Mouse (Mus musculus) kidney, postnatal 0 days (tissue): ENCODE results near the gene Ppih. TPM values are rescaled to one million over a fixed set of nuclear protein-coding genes. Genes with fewer than 3 reads are reported as not detected.
A peak's percentile ranks its signal among the peaks of the same experiment; 100 is the strongest.

Experiments
- ATAC-seq: fragments of 200-750 bp; cut with Nextera tagmentation; replicated peaks from 2 replicates; pipeline ENCODE4 v1.8.0; 2017; ENCODE audit warnings: low read depth, moderate number of reproducible peaks, moderate TSS enrichment, moderate library complexity; ENCODE audit not compliant: low FRiP score
- DNase-seq: peaks from one replicate; pipeline ENCODE4 v3.0.0-alpha.2; 2016; ENCODE audit warnings: low spot score
- H3K27ac ChIP-seq: fragments of 300-500 bp; sonication (generic); 2 replicates; pipeline ENCODE4 v1.5.1; 2014; ENCODE audit warnings: mild to moderate bottlenecking
- H3K27me3 ChIP-seq: fragments of 300-500 bp; sonication (generic); 2 replicates; pipeline ENCODE4 v1.6.1; 2014; ENCODE audit warnings: low read length, mixed read lengths; ENCODE audit not compliant: insufficient read depth
- H3K36me3 ChIP-seq: fragments of 300-500 bp; sonication (generic); 2 replicates; pipeline ENCODE4 v1.6.1; 2014; ENCODE audit warnings: low read length, mixed read lengths; ENCODE audit not compliant: insufficient read depth
- H3K4me1 ChIP-seq: fragments of 300-500 bp; sonication (generic); replicated peaks from 2 replicates; pipeline ENCODE4 v1.6.1; 2014; ENCODE audit warnings: antibody characterized with exemption, low read length, mixed read lengths; ENCODE audit not compliant: insufficient read depth
- H3K4me2 ChIP-seq: fragments of 300-500 bp; sonication (generic); 2 replicates; pipeline ENCODE4 v1.6.1; 2014; ENCODE audit warnings: mild to moderate bottlenecking, low read length, moderate library complexity, mixed read lengths
- H3K4me3 ChIP-seq: fragments of 300-500 bp; sonication (generic); replicated peaks from 2 replicates; pipeline ENCODE4 v1.5.1; 2014; ENCODE audit warnings: low read depth, low read length
- H3K9ac ChIP-seq: fragments of 300-500 bp; sonication (generic); 2 replicates; pipeline ENCODE4 v1.6.1; 2014; ENCODE audit warnings: low read depth, low read length
- H3K9me3 ChIP-seq: fragments of 300-500 bp; sonication (generic); replicated peaks from 2 replicates; pipeline ENCODE4 v1.6.1; 2016; ENCODE audit warnings: low read length, inconsistent platforms, mixed read lengths
- CTCF ChIP-seq: IDR thresholded peaks from 2 replicates; pipeline ENCODE4 v1.5.1; 2016; ENCODE audit warnings: antibody characterized with exemption, low read depth, mild to moderate bottlenecking, moderate library complexity
- WGBS: fragments of 180-500 bp; shearing (Covaris S2); extraction: QIAGEN DNeasy Blood & Tissue Kit; methylation state at CpG from one replicate; pipeline ENCODE4 v1.1.7; 2014; 5-methylcytosine and 5-hydroxymethylcytosine counted together
- polyA plus RNA-seq: library from polyadenylated mRNA; unstranded; fragments of >200 nt; fragmentation: Nextera tagmentation; extraction: Ambion mirVana; gene quantifications from 2 replicates; pipeline ENCODE4 v1.2.1, GENCODE M21; 2015

The Ppih gene
- polyA plus RNA-seq, 1 experiment from 2014 or later, result 74.6 TPM

GRCm38 (mm10) chr4:119252025-119252808 is 68.1 kb downstream of the Ppih start:
- H3K9ac ChIP-seq, result no peak overlapping the region
- no peaks in the 10 kb centered on the region for H3K9me3 ChIP-seq
- H3K27me3 ChIP-seq, result no peaks in the 10 kb centered on the region
- no peak overlapping the region for H3K4me2 ChIP-seq
- H3K4me1 ChIP-seq, result peaks cover 9% of the 10 kb centered on the region
- TF ChIP-seq CTCF, result no peak
- no peak overlapping the region for H3K4me3 ChIP-seq
- DNase-seq, result no peak
- peak overlapping the region; percentile 86 for H3K27ac ChIP-seq
- H3K36me3 ChIP-seq, result no peaks in the 10 kb centered on the region; the same call in 1 of the 2 replicates
- peak; percentile 52 for ATAC-seq
- WGBS, result 36% methylated on average over 7 of the region's 7 CpGs

Other genes with a start within 250 kb of the Ppih start
- 57.5 and 58.0 TPM in 2 replicates for gene Slc2a1, start 211.8 kb downstream of the Ppih start, polyA plus RNA-seq
- 6.1 and 8.3 TPM in 2 replicates for gene Zfp691, start 146.4 kb downstream of the Ppih start, polyA plus RNA-seq
- 0.29 and 0.31 TPM in 2 replicates for gene Ermap, start 130.5 kb downstream of the Ppih start, polyA plus RNA-seq
- gene Svbp, start 125.2 kb downstream of the Ppih start, polyA plus RNA-seq, result 138 and 150 TPM in 2 replicates
- 0.14 TPM in 1 of 2 replicates, not detected in the other for gene Tmem269, start 102.3 kb downstream of the Ppih start, polyA plus RNA-seq
- 28.1 and 31.1 TPM in 2 replicates for gene AU022252, start 87.8 kb downstream of the Ppih start, polyA plus RNA-seq
- 32.4 and 34.9 TPM in 2 replicates for gene P3h1, start 87.6 kb downstream of the Ppih start, polyA plus RNA-seq
- gene Cldn19, start 65.1 kb downstream of the Ppih start, polyA plus RNA-seq, result 70.2 and 72.5 TPM in 2 replicates
- 606 and 676 TPM in 2 replicates for gene Ybx1, start 25.9 kb downstream of the Ppih start, polyA plus RNA-seq
- 6.6 and 7.6 TPM in 2 replicates for gene Ccdc30, start 95.0 kb upstream of the Ppih start, polyA plus RNA-seq
- gene Ppcs, start 101.9 kb upstream of the Ppih start, polyA plus RNA-seq, result 64.5 and 68.0 TPM in 2 replicates
- gene Zmynd12, start 102.3 kb upstream of the Ppih start, polyA plus RNA-seq, result 1.6 and 1.7 TPM in 2 replicates
- gene Rimkla, start 172.1 kb upstream of the Ppih start, polyA plus RNA-seq, result 1.7 TPM in 2 replicates
- 14.6 and 16.7 TPM in 2 replicates for gene Foxj3, start 216.5 kb upstream of the Ppih start, polyA plus RNA-seq
- gene Frg2f1, start 219.0 kb upstream of the Ppih start, polyA plus RNA-seq, result 5.2 and 6.3 TPM in 2 replicates